In the genomic region with DNA sequence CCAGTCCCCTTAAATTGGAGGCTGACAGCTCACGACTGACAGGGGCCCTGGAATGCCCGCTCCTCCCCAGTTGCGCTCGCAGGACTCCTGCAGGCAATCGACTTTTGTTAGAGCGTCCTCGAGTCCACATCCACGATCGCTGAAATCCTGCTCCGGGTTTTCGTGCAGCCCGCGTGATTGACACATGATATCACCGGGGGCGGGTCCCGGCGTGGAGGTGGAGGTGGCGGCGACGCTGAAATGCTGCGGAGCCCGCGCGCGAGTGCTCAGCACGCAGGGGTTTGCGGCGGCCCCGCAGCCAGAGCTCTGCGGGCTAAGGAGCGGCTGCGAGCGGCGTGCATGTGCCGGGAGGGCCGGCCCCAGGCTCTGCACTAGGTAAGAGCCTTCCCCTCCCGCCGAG, we compare ENCODE assay signal across 8 mouse cellular contexts. TPM values are rescaled to one million over a fixed set of nuclear protein-coding genes. Genes with fewer than 3 reads are reported as not detected.
DNase-seq lines count a peak whose midpoint lies in the region; ATAC-seq and TF ChIP-seq lines count a peak whose summit lies in the region.

TSS of gene Spry1 (plus strand) at position 258 of the 400 bp plus-strand sequence.

- H3K4me2 ChIP-seq in hindbrain, embryonic 12.5 days (replicated peaks) = peak within 1 kb of the TSS; percentile 90
- H3K4me2 ChIP-seq in lung, postnatal 0 days (replicated peaks; ENCODE audit: low read depth, low read length) = peak within 1 kb of the TSS; percentile 78

- no peaks in the 10 kb centered on the region for H3K9me3 ChIP-seq in hindbrain, embryonic 12.5 days (replicated peaks)
- H3K9me3 ChIP-seq in lung, postnatal 0 days (ENCODE audit: low read length) = no peaks in the 10 kb centered on the region

- ATAC-seq in hindbrain, embryonic 12.5 days (ENCODE audit: low FRiP score) = peak; percentile 91
- peak; percentile 80 for ATAC-seq in lung, postnatal 0 days

- H3K4me1 ChIP-seq in hindbrain, embryonic 12.5 days = peaks cover 25% of the 10 kb centered on the region
- 0 out of 2 replicates have a peak, but pooled peaks cover 4% of the 10 kb centered on the region for H3K4me1 ChIP-seq in lung, postnatal 0 days (ENCODE audit: insufficient read depth, low read depth, low read length)

- peaks cover 17% of the 10 kb centered on the region for H3K27me3 ChIP-seq in hindbrain, embryonic 12.5 days
- H3K27me3 ChIP-seq in lung, postnatal 0 days (replicated peaks; ENCODE audit: insufficient read depth, low read length) = no peaks in the 10 kb centered on the region

- H3K27ac ChIP-seq in hindbrain, embryonic 12.5 days = peak within 1 kb of the TSS; percentile 89
- peak within 1 kb of the TSS; percentile 93 for H3K27ac ChIP-seq in lung, postnatal 0 days (ENCODE audit: low read length)

- peak within 1 kb of the TSS; percentile 74 for H3K9ac ChIP-seq in hindbrain, embryonic 12.5 days
- H3K9ac ChIP-seq in lung, postnatal 0 days (replicated peaks; ENCODE audit: low read depth) = peak within 1 kb of the TSS; percentile 92

- peak within 1 kb of the TSS; percentile 83 for H3K4me3 ChIP-seq in hindbrain, embryonic 12.5 days
- H3K4me3 ChIP-seq in lung, postnatal 0 days (ENCODE audit: low read depth, low read length) = peak within 1 kb of the TSS; percentile 90

- DNase-seq in R1 (ENCODE audit: low read depth, low spot score) = peak; percentile 95
- peak; percentile 99 for DNase-seq in cerebellum, postnatal 14 days
- DNase-seq in frontal cortex, postnatal 14 days (ENCODE audit: low spot score in 2 of 2) = peak; percentile 93
- peak; percentile 98 to 99 for DNase-seq in layer of hippocampus, postnatal 10 days (ENCODE audit: low spot score in 2 of 2)
- DNase-seq in lung, postnatal 0 days (ENCODE audit: low spot score) = peak; percentile 93
- peak; percentile 94 for DNase-seq in ovary, postnatal 10 days (ENCODE audit: low spot score)
- DNase-seq in thymus, postnatal 0 days (ENCODE audit: low spot score) = peak; percentile 95

- under 1% methylated on average over 38 of the region's 38 CpGs for WGBS in hindbrain, embryonic 12.5 days
- WGBS in lung, postnatal 0 days = under 1% methylated on average over 36 of the region's 38 CpGs

- TF ChIP-seq CTCF in lung, postnatal 0 days (IDR thresholded peaks at IDR 0.05) = peak; percentile 50

- TF ChIP-seq EP300 in lung, postnatal 0 days (IDR thresholded peaks at IDR 0.05) = peak; percentile 39

- H3K36me3 ChIP-seq in hindbrain, embryonic 12.5 days = peaks cover 13% of the 10 kb centered on the region
- peaks cover 12% of the 10 kb centered on the region for H3K36me3 ChIP-seq in lung, postnatal 0 days (ENCODE audit: insufficient read depth, low read length)

RNA-seq across cellular contexts. Expression of gene Spry1, which starts in this region (rescaled TPM):
- 6.9 and 7.1 TPM in 2 replicates for polyA plus RNA-seq in hindbrain, embryonic 12.5 days (2016; fragmentation: Nextera tagmentation; extraction: Ambion mirVana)
- 10 to 100 TPM; 17.1 to 18.2 TPM for total RNA-seq in layer of hippocampus, postnatal 10 days (2021)
- 23.3 and 24.7 TPM in 2 replicates for polyA plus RNA-seq in lung, postnatal 0 days (2015; fragmentation: Nextera tagmentation; extraction: Ambion mirVana)
- polyA plus RNA-seq in thymus, postnatal 0 days (2015; fragmentation: Nextera tagmentation; extraction: Ambion mirVana) = 3.2 and 4.5 TPM in 2 replicates

Comparison
In these comparisons a context has a peak if more than half of its experiments do, and no peak if none do; other contexts are left out.
1. Peak in every context shown above with its lines: DNase-seq, ATAC-seq, H3K4me3 ChIP-seq and H3K27ac ChIP-seq.